Mouse (Mus musculus): Measurements from ENCODE around the gene Mfap5.

DNA sequence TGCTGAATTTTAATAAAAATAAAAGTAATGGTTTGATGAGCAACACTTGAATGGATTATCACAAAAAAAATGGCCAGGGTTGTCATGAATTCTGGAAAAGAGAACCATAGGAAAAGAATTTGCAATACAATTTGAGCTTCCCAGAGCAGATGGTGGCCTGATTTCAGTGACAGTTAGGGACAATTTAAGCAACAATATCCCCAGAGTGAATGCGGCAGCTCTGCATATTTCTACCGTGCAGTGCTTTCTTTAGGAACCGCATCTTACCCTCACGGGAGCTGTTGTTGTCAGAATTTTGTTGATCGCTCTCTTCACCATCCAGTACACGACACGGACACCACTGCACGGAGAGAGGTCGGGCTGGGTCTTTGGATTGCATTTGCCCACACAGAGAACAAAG lies 33.9 kb downstream of the Mfap5 start:
- TF ChIP-seq POLR2A (IDR thresholded peaks at IDR 0.05; ENCODE audit: borderline replicate concordance, extremely low read depth, insufficient read depth, insufficient read length, poor library complexity, severe bottlenecking): no peak
- no peak for TF ChIP-seq CTCF (IDR thresholded peaks at IDR 0.05; ENCODE audit: borderline replicate concordance, extremely low read depth, insufficient read depth, insufficient read length)

Data from brain, embryonic 14.5 days (tissue).